Mouse (Mus musculus) intestine, postnatal 0 days (tissue): ENCODE measurements around the gene Piwil4. TPM values are rescaled to one million over a fixed set of nuclear protein-coding genes. Genes with fewer than 3 reads are reported as not detected.

ENCODE experiments used
- ATAC-seq: fragments of 200-750 bp; cut with Nextera tagmentation; 2 replicates; pipeline ENCODE4 v1.8.0; 2017; ENCODE audit warnings: mild to moderate bottlenecking, moderate TSS enrichment, moderate library complexity
- H3K27ac ChIP-seq: fragments of 300-500 bp; sonication (generic); 2 replicates; pipeline ENCODE4 v1.5.1; 2014; ENCODE audit warnings: mild to moderate bottlenecking, low read depth, low read length, moderate library complexity
- H3K27me3 ChIP-seq: fragments of 300-500 bp; sonication (generic); replicated peaks from 2 replicates; pipeline ENCODE4 v1.6.1; 2014; ENCODE audit warnings: low read length, mixed read lengths; ENCODE audit not compliant: control insufficient read depth, insufficient read depth
- H3K36me3 ChIP-seq: fragments of 300-500 bp; sonication (generic); 2 replicates; pipeline ENCODE4 v1.6.1; 2014; ENCODE audit warnings: mild to moderate bottlenecking, moderate library complexity; ENCODE audit not compliant: control insufficient read depth, insufficient read depth
- H3K4me1 ChIP-seq: fragments of 300-500 bp; sonication (generic); replicated peaks from 2 replicates; pipeline ENCODE4 v1.6.1; 2014; ENCODE audit warnings: antibody characterized with exemption, low read length, mixed read lengths; ENCODE audit not compliant: control insufficient read depth, insufficient read depth
- H3K4me2 ChIP-seq: fragments of 300-500 bp; sonication (generic); replicated peaks from 2 replicates; pipeline ENCODE4 v1.6.1; 2014; ENCODE audit warnings: low read depth, mild to moderate bottlenecking, moderate library complexity
- H3K4me3 ChIP-seq: fragments of 300-500 bp; sonication (generic); 2 replicates; pipeline ENCODE4 v1.5.1; 2014; ENCODE audit warnings: low read depth, low read length
- H3K9ac ChIP-seq: fragments of 300-500 bp; sonication (generic); 2 replicates; pipeline ENCODE4 v1.6.1; 2014; ENCODE audit warnings: mild to moderate bottlenecking, low read depth, low read length
- H3K9me3 ChIP-seq: fragments of 300-500 bp; sonication (generic); 2 replicates; pipeline ENCODE4 v1.6.1; 2016; ENCODE audit warnings: mixed run types; ENCODE audit not compliant: control insufficient read depth
- CTCF ChIP-seq: sonication (generic); IDR thresholded peaks from 2 replicates; pipeline ENCODE4 v1.5.1; 2016; ENCODE audit warnings: low read depth, mild to moderate bottlenecking, control low read depth, antibody characterized with exemption, moderate library complexity
- WGBS: fragments of 180-500 bp; shearing (Covaris S2); extraction: QIAGEN DNeasy Blood & Tissue Kit; methylation state at CpG from one replicate; pipeline ENCODE4 v1.1.7; 2014; 5-methylcytosine and 5-hydroxymethylcytosine counted together
- polyA plus RNA-seq: library from polyadenylated mRNA; unstranded; fragments of >200 nt; fragmentation: Nextera tagmentation; extraction: Ambion mirVana; gene quantifications from 2 replicates; pipeline ENCODE4 v1.2.1, GENCODE M21; 2015

Gene Piwil4
- polyA plus RNA-seq, 1 experiment from 2014 or later: 0.17 TPM

GRCm38 (mm10) chr9:14652761-14653160 lies 87.8 kb downstream of the Piwil4 start:
- no peak for ATAC-seq
- TF ChIP-seq CTCF: no peak
- no peaks in the 10 kb centered on the region for H3K36me3 ChIP-seq
- H3K4me2 ChIP-seq: no peak overlapping the region
- no peaks in the 10 kb centered on the region for H3K27me3 ChIP-seq
- WGBS: 70% methylated on average over 1 of the region's 1 CpGs
- H3K4me1 ChIP-seq: no peaks in the 10 kb centered on the region
- H3K9ac ChIP-seq: no peak overlapping the region
- no peak overlapping the region for H3K4me3 ChIP-seq
- H3K9me3 ChIP-seq: no peaks in the 10 kb centered on the region
- no peak overlapping the region for H3K27ac ChIP-seq

- no peak for TF ChIP-seq CTCF
- no peak for ATAC-seq
These were observed 92.7 kb downstream of the Piwil4 start for GRCm38 (mm10) chr9:14647849-14648248.

GRCm38 (mm10) chr9:14646641-14647040 lies 93.9 kb downstream of the Piwil4 start:
- Histone ChIP-seq H3K4me2 (no peak overlapping the region), H3K4me1 (no peaks in the 10 kb centered on the region), H3K4me3 (no peak overlapping the region), H3K27me3 (no peaks in the 10 kb centered on the region), H3K36me3 (no peaks in the 10 kb centered on the region), H3K27ac (no peak overlapping the region), H3K9me3 (no peaks in the 10 kb centered on the region), H3K9ac (no peak overlapping the region)
- ATAC-seq: no peak
- TF ChIP-seq CTCF: no peak
- 97% methylated on average over 1 of the region's 1 CpGs for WGBS

More at GRCm38 (mm10) chr9:14647849-14648248, 92.7 kb downstream of the Piwil4 start:
- Histone ChIP-seq H3K4me3 (no peak overlapping the region), H3K36me3 (no peaks in the 10 kb centered on the region), H3K27ac (no peak overlapping the region), H3K4me2 (no peak overlapping the region), H3K27me3 (no peaks in the 10 kb centered on the region), H3K4me1 (no peaks in the 10 kb centered on the region), H3K9ac (no peak overlapping the region), H3K9me3 (no peaks in the 10 kb centered on the region)
- WGBS: 71% methylated on average over 8 of the region's 8 CpGs

Other genes with a start within 250 kb of the Piwil4 start
- 0.04 and 0.07 TPM in 2 replicates for gene Kdm4d, start 240.3 kb downstream of the Piwil4 start, polyA plus RNA-seq
- gene Cwc15, start 240.1 kb downstream of the Piwil4 start, polyA plus RNA-seq: 116 and 117 TPM in 2 replicates
- 3.2 and 3.6 TPM in 2 replicates for gene Amotl1, start 95.7 kb downstream of the Piwil4 start, polyA plus RNA-seq
- 2.3 and 2.6 TPM in 2 replicates for gene Fut4, start 11.7 kb upstream of the Piwil4 start, polyA plus RNA-seq
- gene 1700012B09Rik, start 30.3 kb upstream of the Piwil4 start, polyA plus RNA-seq: not detected in 2 replicates
- 5.8 and 8.1 TPM in 2 replicates for gene Mre11a, start 43.9 kb upstream of the Piwil4 start, polyA plus RNA-seq
- gene Ankrd49, start 44.1 kb upstream of the Piwil4 start, polyA plus RNA-seq: 24.6 and 27.1 TPM in 2 replicates
- 0.22 and 0.35 TPM in 2 replicates for gene Gpr83, start 119.5 kb upstream of the Piwil4 start, polyA plus RNA-seq
- gene Izumo1r, start 163.2 kb upstream of the Piwil4 start, polyA plus RNA-seq: not detected in 2 replicates